Comparison of ENCODE assay signal across 9 mouse cellular contexts in genomic region chr10:60821736-60822358, GRCm38 (mm10). TPM values are rescaled to one million over a fixed set of nuclear protein-coding genes. Genes with fewer than 3 reads are reported as not detected.
DNase-seq lines count a peak whose midpoint lies in the region; ATAC-seq and TF ChIP-seq lines count a peak whose summit lies in the region.
"Had no signal": no experiment of that assay in that cellular context is flagged by ENCODE, and none has a peak within 500 bp of the region (broad histone marks: within the 10 kb centered on the region; RNA-seq: fewer than 3 reads in every experiment).

No protein-coding gene starts in this region.

- H3K4me1 ChIP-seq in forebrain, embryonic 12.5 days, result peaks cover 46% of the 10 kb centered on the region
- peaks cover 8% of the 10 kb centered on the region for H3K4me1 ChIP-seq in forebrain, embryonic 11.5 days (replicated peaks; ENCODE audit: control insufficient read depth, insufficient read depth, low read length)
- peaks cover 13% of the 10 kb centered on the region for H3K4me1 ChIP-seq in hindbrain, embryonic 16.5 days (ENCODE audit: control insufficient read depth, insufficient read depth, low read depth, low read length)

- no peak for DNase-seq in forebrain, embryonic 11.5 days (ENCODE audit: low spot score)
- DNase-seq in layer of hippocampus, adult 2 months (ENCODE audit: low spot score in 2 of 2), result no peak
- no peak for DNase-seq in layer of hippocampus, postnatal 14 days (ENCODE audit: low spot score in 2 of 2)
- peak; percentile 87 to 91 for DNase-seq in cerebellum, adult 18-20 months
- DNase-seq in frontal cortex, postnatal 36 days (ENCODE audit: low spot score in 2 of 2), result no peak

- no peak overlapping the region for H3K9ac ChIP-seq in forebrain, embryonic 12.5 days
- no peak overlapping the region for H3K9ac ChIP-seq in forebrain, embryonic 11.5 days (ENCODE audit: low read length)
- H3K9ac ChIP-seq in hindbrain, embryonic 16.5 days (ENCODE audit: low read depth, low read length), result no peak overlapping the region

- H3K4me2 ChIP-seq in forebrain, embryonic 12.5 days, result no peak overlapping the region
- H3K4me2 ChIP-seq in forebrain, embryonic 11.5 days (ENCODE audit: low read depth, low read length, severe bottlenecking), result no peak overlapping the region
- no peak overlapping the region for H3K4me2 ChIP-seq in hindbrain, embryonic 16.5 days (ENCODE audit: low read length)

- H3K4me3 ChIP-seq in forebrain, embryonic 12.5 days (replicated peaks), result no peak overlapping the region
- no peak overlapping the region for H3K4me3 ChIP-seq in forebrain, embryonic 11.5 days (ENCODE audit: low read depth, low read length)
- no peak overlapping the region for H3K4me3 ChIP-seq in layer of hippocampus, adult 2 months
- no peak overlapping the region for H3K4me3 ChIP-seq in hindbrain, embryonic 16.5 days (ENCODE audit: low read length)

- H3K27ac ChIP-seq in forebrain, embryonic 12.5 days, result peak overlapping the region; percentile 46; the same call in 1 of the 2 replicates
- no peak overlapping the region for H3K27ac ChIP-seq in forebrain, embryonic 11.5 days (ENCODE audit: low read depth, low read length)
- H3K27ac ChIP-seq in layer of hippocampus, adult 2 months, result peak overlapping the region; percentile 51; the same call in 1 of the 2 replicates
- H3K27ac ChIP-seq in hindbrain, embryonic 16.5 days (ENCODE audit: low read depth, low read length), result peak overlapping the region; percentile 65; the same call in 1 of the 2 replicates

- no peak; the same call in 1 of the 2 replicates for ATAC-seq in forebrain, embryonic 12.5 days (ENCODE audit: low FRiP score)
- no peak for ATAC-seq in forebrain, embryonic 11.5 days (replicated peaks; ENCODE audit: low FRiP score)
- ATAC-seq in hindbrain, embryonic 16.5 days, result peak; percentile 62
- no peak for ATAC-seq in granulocyte monocyte progenitor cell, adult 5-6 weeks (replicated peaks; ENCODE audit: poor library complexity, severe bottlenecking)

- no peaks in the 10 kb centered on the region for H3K9me3 ChIP-seq in forebrain, embryonic 12.5 days
- H3K9me3 ChIP-seq in forebrain, embryonic 11.5 days (ENCODE audit: control insufficient read depth, low read length), result no peaks in the 10 kb centered on the region
- no peaks in the 10 kb centered on the region for H3K9me3 ChIP-seq in hindbrain, embryonic 16.5 days (ENCODE audit: control insufficient read depth, low read length)

- 50% methylated on average over 7 of the region's 7 CpGs for WGBS in forebrain, embryonic 12.5 days
- 44% methylated on average over 7 of the region's 7 CpGs for WGBS in forebrain, embryonic 11.5 days
- 30% methylated on average over 7 of the region's 7 CpGs for WGBS in hindbrain, embryonic 16.5 days

- H3K36me3 ChIP-seq in forebrain, embryonic 12.5 days (replicated peaks), result no peaks in the 10 kb centered on the region
- no peaks in the 10 kb centered on the region for H3K36me3 ChIP-seq in forebrain, embryonic 11.5 days (ENCODE audit: control insufficient read depth, insufficient read depth, low read length)
- no peaks in the 10 kb centered on the region for H3K36me3 ChIP-seq in hindbrain, embryonic 16.5 days (ENCODE audit: control insufficient read depth, insufficient read depth, low read length)

- peaks cover 26% of the 10 kb centered on the region for H3K27me3 ChIP-seq in forebrain, embryonic 12.5 days
- no peaks in the 10 kb centered on the region for H3K27me3 ChIP-seq in forebrain, embryonic 11.5 days (ENCODE audit: control insufficient read depth, insufficient read depth, low read length)
- peaks cover 3% of the 10 kb centered on the region; the same call in 1 of the 2 replicates for H3K27me3 ChIP-seq in hindbrain, embryonic 16.5 days (replicated peaks; ENCODE audit: control insufficient read depth, insufficient read depth, low read length)

- TF ChIP-seq CTCF in layer of hippocampus, adult 2 months (conservative IDR thresholded peaks at IDR 0.05), result no peak

RNA-seq across cellular contexts. Expression of gene Unc5b, which starts 9.5 kb away (rescaled TPM):
- 3.6 and 4.7 TPM in 2 replicates for polyA plus RNA-seq in forebrain, embryonic 12.5 days (2016; fragmentation: Nextera tagmentation; extraction: Ambion mirVana)
- 4.0 TPM in 2 replicates for polyA plus RNA-seq in forebrain, embryonic 11.5 days (2014; fragmentation: Nextera tagmentation; extraction: Ambion mirVana)
- total RNA-seq in layer of hippocampus, adult 2 months (2021), result 10 to 100 TPM; 10.7 to 11.2 TPM
- 10 to 100 TPM; 11.9 to 12.6 TPM for total RNA-seq in layer of hippocampus, postnatal 14 days (2021)
- 2.6 and 3.1 TPM in 2 replicates for polyA plus RNA-seq in hindbrain, embryonic 16.5 days (2015; fragmentation: Nextera tagmentation; extraction: Ambion mirVana)
- not detected in 2 replicates for total RNA-seq in granulocyte monocyte progenitor cell, adult 5-6 weeks (2014; fragmentation: Nextera tagmentation)
- total RNA-seq in granulocyte monocyte progenitor cell, adult 5-6 weeks (2017), result not detected in 2 replicates
- total RNA-seq: common myeloid progenitor, adult 5-6 weeks had no signal

Comparison
In these comparisons a context has a peak if more than half of its experiments do, and no peak if none do; other contexts are left out.
1. DNase-seq: peak in cerebellum, adult 18-20 months (2 of 2); none in forebrain, embryonic 11.5 days (single experiment), layer of hippocampus, adult 2 months (0 of 2), layer of hippocampus, postnatal 14 days (0 of 2) and frontal cortex, postnatal 36 days (0 of 2).
2. RNA of gene Unc5b, which starts 9.5 kb away (total RNA-seq): 11.9 to 12.6 TPM in layer of hippocampus, postnatal 14 days and 10.7 to 11.2 TPM in layer of hippocampus, adult 2 months; not detected in granulocyte monocyte progenitor cell, adult 5-6 weeks; every median in the first group is over 10 times any median in the second.